Mouse (Mus musculus): Measurements from ENCODE around the gene Pold3.

DNA sequence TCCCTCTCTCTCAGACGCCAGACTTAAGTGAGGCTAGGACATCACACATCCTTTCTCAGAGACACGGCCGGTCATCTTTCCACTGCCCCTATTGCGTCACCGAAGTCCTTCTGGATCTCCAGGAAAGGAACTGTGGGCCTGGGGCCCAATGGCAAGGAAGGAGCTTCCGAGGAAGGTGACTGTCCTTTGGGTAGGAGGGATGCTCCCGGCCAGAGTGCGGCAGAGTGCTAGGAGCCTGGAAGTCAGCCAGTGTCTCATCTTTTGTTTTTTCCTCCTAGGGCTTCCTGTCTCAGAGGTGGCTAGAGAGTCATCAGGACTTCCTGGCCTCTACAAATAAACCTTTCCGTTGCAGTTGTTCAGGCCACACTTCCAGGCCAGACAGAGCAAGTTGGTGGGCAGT lies 15.7 kb upstream of the Pold3 start:
- no peak for TF ChIP-seq EP300 (IDR thresholded peaks at IDR 0.05; ENCODE audit: low read depth)
- TF ChIP-seq CTCF (IDR thresholded peaks at IDR 0.05; ENCODE audit: low read depth), result no peak

Measured in liver, embryonic 14.5 days (tissue).